Mouse (Mus musculus) spleen, adult 12 weeks (tissue): ENCODE measurements around the gene Grm7.

Experiments used
- DNase-seq: peaks from one replicate; pipeline ENCODE4 v3.0.0; 2022; ENCODE audit warnings: low spot score

The Grm7 gene

DNA sequence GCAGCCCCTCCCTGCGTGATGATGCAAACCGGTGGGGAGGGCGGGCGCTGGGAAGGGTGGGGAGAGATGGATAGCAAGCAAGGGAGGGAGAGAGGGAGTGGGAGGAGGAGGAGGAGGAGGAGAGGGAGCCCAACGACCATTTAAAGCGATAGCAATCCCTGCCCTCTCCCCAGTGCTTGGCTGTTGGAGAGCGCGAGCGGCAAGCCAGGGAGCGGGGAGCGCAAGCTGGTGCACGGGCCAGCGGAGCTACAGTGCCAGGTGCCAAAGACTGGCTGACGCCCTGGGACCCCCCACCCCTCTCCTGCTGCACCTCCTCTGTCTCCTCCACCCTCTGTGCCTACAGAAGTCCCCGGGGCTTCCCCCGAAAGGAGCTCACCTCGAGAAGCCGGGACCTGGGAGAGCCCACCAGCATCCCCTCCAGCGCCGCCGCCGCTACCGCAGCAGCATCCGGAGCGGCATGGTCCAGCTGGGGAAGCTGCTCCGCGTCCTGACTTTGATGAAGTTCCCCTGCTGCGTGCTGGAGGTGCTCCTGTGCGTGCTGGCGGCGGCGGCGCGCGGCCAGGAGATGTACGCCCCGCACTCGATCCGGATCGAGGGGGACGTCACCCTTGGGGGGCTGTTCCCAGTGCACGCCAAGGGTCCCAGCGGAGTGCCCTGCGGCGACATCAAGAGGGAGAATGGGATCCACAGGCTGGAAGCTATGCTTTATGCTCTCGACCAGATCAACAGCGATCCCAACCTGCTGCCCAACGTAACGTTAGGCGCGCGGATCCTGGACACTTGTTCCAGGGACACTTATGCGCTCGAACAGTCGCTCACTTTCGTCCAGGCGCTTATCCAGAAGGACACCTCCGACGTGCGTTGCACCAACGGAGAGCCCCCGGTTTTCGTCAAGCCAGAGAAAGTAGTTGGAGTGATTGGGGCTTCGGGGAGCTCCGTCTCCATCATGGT is at the start of gene Grm7:
Gene Grm7 (plus strand): TSS at position 171 of the 951 bp plus-strand sequence.
- no peak for DNase-seq

DNA sequence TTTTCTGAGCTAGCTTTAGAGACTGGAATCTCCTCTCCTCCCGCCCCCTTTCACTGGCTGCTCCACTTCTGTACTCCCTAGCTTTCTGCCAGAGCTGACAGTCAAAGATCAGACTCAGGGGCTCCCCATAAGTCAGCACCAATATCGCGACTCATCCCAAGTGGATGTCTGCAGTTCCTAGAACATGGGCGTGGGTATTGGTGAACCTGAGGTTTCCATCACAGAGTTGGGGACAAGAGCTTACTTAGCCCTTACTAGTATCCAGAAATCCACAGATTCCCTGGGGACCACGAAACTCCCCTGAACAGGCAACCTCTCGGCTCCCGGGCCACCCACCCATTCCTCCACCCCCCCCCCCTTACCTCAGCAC is 355 bp upstream of the Grm7 start:
- no peak for DNase-seq

DNA sequence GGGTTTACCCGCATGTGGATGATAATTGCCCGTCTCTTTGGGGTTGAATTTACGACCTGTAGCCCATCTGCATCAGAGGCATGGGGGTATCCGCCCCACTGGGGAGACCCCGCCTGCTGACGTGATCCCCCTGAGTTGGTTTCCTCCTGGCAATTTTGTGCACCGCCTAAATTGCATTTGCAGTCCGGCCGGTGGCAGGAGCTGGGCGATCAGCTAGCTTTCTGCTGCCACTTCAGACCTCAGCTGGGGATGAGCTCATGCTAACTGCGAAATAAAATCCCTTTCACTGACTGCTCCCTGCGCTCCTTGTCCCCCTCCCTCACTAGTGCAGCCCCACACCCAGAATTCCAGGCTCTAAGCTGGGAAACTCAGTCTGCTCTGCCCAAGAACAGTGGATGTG is 1.5 kb downstream of the Grm7 start:
- no peak for DNase-seq

GRCm38 (mm10) chr6:110649227-110649626 is 3.8 kb downstream of the Grm7 start:
- DNase-seq, result no peak

DNA sequence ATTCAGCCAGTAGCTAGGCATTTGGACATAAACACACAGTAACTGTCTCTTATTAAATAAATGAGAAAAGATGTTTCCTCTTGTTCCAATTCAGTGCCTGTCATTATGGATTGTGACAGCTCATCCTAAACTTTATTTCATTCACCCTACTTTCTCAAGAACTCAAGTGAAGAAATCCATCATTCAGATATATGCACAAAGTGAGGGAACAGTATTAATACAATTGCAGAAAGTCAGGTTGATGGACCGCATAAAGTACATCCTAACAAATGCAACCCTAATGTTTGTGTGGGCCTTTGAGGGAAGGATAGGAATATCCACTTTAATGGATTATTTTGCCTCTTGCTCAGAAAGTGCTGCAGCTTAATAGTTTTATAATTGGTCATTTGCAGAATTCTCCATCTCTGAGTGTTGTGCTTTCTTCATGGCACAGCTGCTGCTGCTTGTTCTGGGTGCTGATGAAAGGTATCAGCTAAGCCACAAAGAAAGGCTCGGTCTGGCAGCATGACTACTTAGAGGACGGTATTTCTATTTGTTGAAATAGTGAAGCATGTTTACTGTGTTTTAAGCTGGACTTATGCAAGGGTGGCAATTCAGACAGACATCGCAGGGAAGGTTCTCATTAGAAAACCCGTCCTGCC is 8.1 kb downstream of the Grm7 start:
- no peak for DNase-seq

GRCm38 (mm10) chr6:110664436-110664835 is 19.1 kb downstream of the Grm7 start:
- no peak for DNase-seq

GRCm38 (mm10) chr6:110668447-110668846 is 23.1 kb downstream of the Grm7 start:
- DNase-seq, result no peak

GRCm38 (mm10) chr6:110690954-110691353 is 45.6 kb downstream of the Grm7 start:
- DNase-seq, result no peak

DNA sequence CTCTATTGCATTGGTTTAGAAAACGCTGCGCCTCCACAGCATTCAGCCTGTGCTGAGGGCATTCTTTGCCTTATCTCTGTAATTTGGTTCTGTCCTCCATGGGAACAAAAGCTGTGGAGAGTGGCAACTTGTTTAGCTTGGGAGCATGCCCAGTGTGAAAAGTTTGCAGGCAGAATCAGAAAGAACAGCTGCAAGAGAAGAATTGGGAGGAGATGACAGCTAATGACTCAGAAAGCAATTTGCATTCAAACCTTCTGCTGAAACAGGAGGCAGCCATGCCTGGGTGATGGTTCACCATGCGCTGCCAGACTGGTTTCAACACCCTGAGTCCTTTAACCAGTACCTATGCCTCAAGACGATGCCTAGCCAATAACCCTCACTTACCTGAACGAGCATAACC is 64.4 kb downstream of the Grm7 start:
- no peak for DNase-seq

DNA sequence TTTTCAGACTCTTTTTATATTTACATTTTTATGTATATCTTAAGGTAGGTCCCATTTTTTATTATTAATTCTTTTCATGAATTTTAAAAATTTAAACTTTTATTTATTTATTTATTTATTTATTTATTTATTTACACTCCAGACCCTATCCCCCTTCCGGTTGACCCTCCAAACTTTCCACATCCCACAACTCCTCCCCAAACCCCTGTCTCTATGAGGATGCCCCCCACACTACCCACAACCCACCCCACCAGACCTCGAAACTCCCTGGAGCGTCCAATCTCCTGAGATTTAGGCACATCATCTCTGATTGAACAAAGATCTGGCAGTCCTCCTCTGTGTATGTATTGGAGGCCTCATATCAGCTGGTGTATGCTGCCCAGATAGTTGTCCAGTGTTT is 69.6 kb downstream of the Grm7 start:
- no peak for DNase-seq

DNA sequence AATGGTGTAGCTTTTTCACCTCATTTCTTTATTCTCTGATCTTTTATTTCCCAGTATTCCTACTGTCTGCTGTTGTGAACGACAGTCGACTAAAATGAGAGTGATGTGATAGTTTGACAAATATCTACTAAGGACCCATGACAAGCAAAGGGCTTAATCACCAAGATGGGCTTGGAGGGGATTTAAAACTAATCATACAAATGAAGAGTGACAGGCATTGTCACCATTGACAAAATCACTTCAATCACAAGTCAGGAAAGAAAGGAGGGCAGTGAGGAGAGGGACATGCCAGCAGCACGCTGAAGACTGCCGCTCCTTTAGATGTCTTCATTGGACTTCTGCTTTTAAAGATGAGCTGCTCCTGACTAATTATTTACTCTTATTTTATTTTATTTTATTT is 78.0 kb downstream of the Grm7 start:
- DNase-seq, result no peak

GRCm38 (mm10) chr6:110733914-110734313 is 88.5 kb downstream of the Grm7 start:
- no peak for DNase-seq

DNA sequence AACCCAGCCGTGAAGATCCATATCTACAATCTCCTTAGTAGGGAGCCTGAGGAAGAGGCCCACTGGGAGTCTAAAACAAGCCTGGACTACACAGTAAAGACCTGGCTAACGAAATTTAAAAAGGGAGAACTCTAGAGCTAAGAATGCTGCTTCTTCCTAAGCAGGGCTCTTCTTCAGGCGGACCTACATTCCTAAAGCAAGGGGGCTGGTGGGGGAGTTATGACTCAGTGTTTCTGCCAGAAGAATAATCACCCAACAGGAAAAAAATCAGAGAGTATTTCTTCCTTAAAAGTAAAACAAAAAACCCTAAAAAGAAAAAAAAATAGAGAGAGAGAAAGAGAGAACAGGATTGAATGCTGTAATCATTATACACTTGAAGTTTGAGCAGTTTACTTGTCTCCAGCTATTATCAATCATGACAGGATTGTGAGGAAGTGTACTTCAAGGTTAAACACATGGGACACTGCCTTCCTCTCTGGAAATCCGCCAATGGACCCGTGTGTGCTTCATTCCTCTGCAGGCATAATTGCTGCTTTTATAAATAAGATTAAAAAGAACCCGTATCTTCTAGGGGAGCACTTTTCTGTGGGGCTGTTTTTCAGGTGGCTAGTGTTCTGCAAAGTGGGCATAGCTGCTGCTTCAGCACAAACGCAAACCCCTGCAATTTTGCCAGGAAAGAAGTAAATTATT is 98.7 kb downstream of the Grm7 start:
- DNase-seq, result no peak

- no peak for DNase-seq
Observed at GRCm38 (mm10) chr6:110755921-110756320, 110.5 kb downstream of the Grm7 start.

- no peak for DNase-seq
Observed at GRCm38 (mm10) chr6:110769588-110769987, 124.2 kb downstream of the Grm7 start.

GRCm38 (mm10) chr6:110772652-110773051 is 127.3 kb downstream of the Grm7 start:
- DNase-seq, result no peak

GRCm38 (mm10) chr6:110776046-110776445 is 130.7 kb downstream of the Grm7 start:
- no peak for DNase-seq

- no peak for DNase-seq
Observed at GRCm38 (mm10) chr6:110785497-110785928, 140.1 kb downstream of the Grm7 start.

DNA sequence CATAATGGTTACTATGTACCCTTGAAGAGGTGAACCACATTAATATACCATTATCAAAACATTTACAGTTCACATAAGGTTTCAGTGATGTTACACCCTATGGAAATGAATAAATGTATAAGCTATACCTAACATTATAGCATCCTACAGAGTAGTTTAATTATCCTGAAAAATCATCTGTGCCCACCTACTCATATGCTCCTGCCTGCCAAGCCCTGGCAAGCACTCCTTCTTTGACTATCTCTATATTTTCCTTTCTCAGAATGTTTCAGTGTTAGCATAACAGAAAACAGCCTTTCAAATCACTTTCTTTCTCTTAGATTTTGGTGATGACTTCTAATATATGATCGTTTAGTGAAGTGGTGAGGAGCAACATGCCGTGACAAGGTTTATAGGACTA is 147.3 kb downstream of the Grm7 start:
- no peak for DNase-seq

- DNase-seq, result no peak
Observed at GRCm38 (mm10) chr6:110807481-110807880, 162.1 kb downstream of the Grm7 start.

DNA sequence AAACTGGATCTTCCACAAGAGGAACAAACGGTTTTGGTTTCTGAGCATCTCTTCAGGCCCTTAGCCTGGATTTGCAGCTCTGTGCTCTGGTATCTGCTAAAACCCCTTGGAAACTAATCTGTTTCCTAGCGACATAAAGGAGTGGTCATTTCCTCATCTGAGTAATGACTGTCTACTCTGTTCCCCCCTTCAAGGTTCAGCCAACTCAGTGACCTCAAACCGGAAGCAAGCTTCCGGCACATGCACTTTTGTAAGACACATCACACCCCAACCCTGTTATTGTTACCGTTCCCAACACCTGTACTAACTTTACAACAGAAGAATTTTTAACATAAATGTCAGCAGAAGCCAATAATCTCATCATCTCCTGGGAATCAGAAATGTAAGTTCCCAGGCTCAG is 166.8 kb downstream of the Grm7 start:
- DNase-seq, result no peak

GRCm38 (mm10) chr6:110818236-110818635 is 172.9 kb downstream of the Grm7 start:
- DNase-seq, result no peak

GRCm38 (mm10) chr6:110868311-110868710 is 222.9 kb downstream of the Grm7 start:
- no peak for DNase-seq
